In genomic region chr2:158602663-158603062, GRCm38 (mm10) we compare ENCODE assay signal across 16 mouse cellular contexts. TPM values are rescaled to one million over a fixed set of nuclear protein-coding genes. Genes with fewer than 3 reads are reported as not detected.
DNase-seq lines count a peak whose midpoint lies in the region; ATAC-seq and TF ChIP-seq lines count a peak whose summit lies in the region.
"Had no signal": no experiment of that assay in that cellular context is flagged by ENCODE, and none has a peak within 500 bp of the region (broad histone marks: within the 10 kb centered on the region; RNA-seq: fewer than 3 reads in every experiment).

No protein-coding gene starts in this region.

- H3K9me3 ChIP-seq in liver, embryonic 11.5 days (ENCODE audit: control insufficient read depth, low read length): no peaks in the 10 kb centered on the region
- H3K9me3 ChIP-seq in forebrain, embryonic 15.5 days: no peaks in the 10 kb centered on the region
- H3K9me3 ChIP-seq in hindbrain, embryonic 15.5 days: no peaks in the 10 kb centered on the region
- no peaks in the 10 kb centered on the region for H3K9me3 ChIP-seq in neural tube, embryonic 12.5 days
- H3K9me3 ChIP-seq in stomach, postnatal 0 days (ENCODE audit: control insufficient read depth, low read length): no peaks in the 10 kb centered on the region
- H3K9me3 ChIP-seq: limb, embryonic 12.5 days had no signal

- no peak for TF ChIP-seq CTCF in stomach, postnatal 0 days (IDR thresholded peaks at IDR 0.05; ENCODE audit: low read depth)

- ATAC-seq in liver, embryonic 11.5 days (replicated peaks; ENCODE audit: low FRiP score): 0 out of 2 replicates have a peak, but pooled peaks have one; percentile 18
- ATAC-seq in forebrain, embryonic 15.5 days (replicated peaks): peak; percentile 11; the same call in 1 of the 2 replicates
- peak; percentile 63; the same call in 1 of the 2 replicates for ATAC-seq in hindbrain, embryonic 15.5 days (ENCODE audit: low FRiP score, low read depth)
- ATAC-seq in neural tube, embryonic 12.5 days (ENCODE audit: low FRiP score, low read depth): peak; percentile 48
- no peak for ATAC-seq in stomach, postnatal 0 days (ENCODE audit: low FRiP score, low TSS enrichment)

- no peak overlapping the region for H3K9ac ChIP-seq in liver, embryonic 11.5 days (ENCODE audit: low read depth, low read length)
- H3K9ac ChIP-seq in forebrain, embryonic 15.5 days (replicated peaks): no peak overlapping the region
- no peak overlapping the region for H3K9ac ChIP-seq in hindbrain, embryonic 15.5 days
- H3K9ac ChIP-seq in neural tube, embryonic 12.5 days: no peak overlapping the region
- H3K9ac ChIP-seq in stomach, postnatal 0 days (ENCODE audit: low read length): no peak overlapping the region
- H3K9ac ChIP-seq: limb, embryonic 12.5 days had no signal

- H3K36me3 ChIP-seq in liver, embryonic 11.5 days (ENCODE audit: control insufficient read depth, insufficient read depth, low read length): no peaks in the 10 kb centered on the region
- no peaks in the 10 kb centered on the region for H3K36me3 ChIP-seq in forebrain, embryonic 15.5 days
- no peaks in the 10 kb centered on the region for H3K36me3 ChIP-seq in hindbrain, embryonic 15.5 days
- H3K36me3 ChIP-seq in neural tube, embryonic 12.5 days: no peaks in the 10 kb centered on the region
- H3K36me3 ChIP-seq in stomach, postnatal 0 days (ENCODE audit: control insufficient read depth, insufficient read depth, low read length): no peaks in the 10 kb centered on the region
- H3K36me3 ChIP-seq: limb, embryonic 12.5 days had no signal

- peaks cover 43% of the 10 kb centered on the region for H3K27me3 ChIP-seq in liver, embryonic 11.5 days (replicated peaks; ENCODE audit: control insufficient read depth, insufficient read depth, low read length)
- H3K27me3 ChIP-seq in forebrain, embryonic 15.5 days: peaks cover 20% of the 10 kb centered on the region
- H3K27me3 ChIP-seq in hindbrain, embryonic 15.5 days: 0 out of 2 replicates have a peak, but pooled peaks cover 6% of the 10 kb centered on the region
- H3K27me3 ChIP-seq in neural tube, embryonic 12.5 days (replicated peaks): peaks cover 44% of the 10 kb centered on the region
- H3K27me3 ChIP-seq in stomach, postnatal 0 days (ENCODE audit: control insufficient read depth, insufficient read depth, low read length): no peaks in the 10 kb centered on the region

- peaks cover 12% of the 10 kb centered on the region for H3K4me1 ChIP-seq in liver, embryonic 11.5 days (replicated peaks; ENCODE audit: control insufficient read depth, insufficient read depth, low read length)
- H3K4me1 ChIP-seq in forebrain, embryonic 15.5 days: peaks cover 61% of the 10 kb centered on the region
- peaks cover 23% of the 10 kb centered on the region for H3K4me1 ChIP-seq in hindbrain, embryonic 15.5 days (replicated peaks)
- H3K4me1 ChIP-seq in neural tube, embryonic 12.5 days: peaks cover 12% of the 10 kb centered on the region
- no peaks in the 10 kb centered on the region for H3K4me1 ChIP-seq in stomach, postnatal 0 days (replicated peaks; ENCODE audit: control insufficient read depth, insufficient read depth)

- no peak overlapping the region for H3K4me2 ChIP-seq in liver, embryonic 11.5 days
- peak overlapping the region; percentile 36 for H3K4me2 ChIP-seq in forebrain, embryonic 15.5 days (replicated peaks)
- peak overlapping the region; percentile 32 for H3K4me2 ChIP-seq in hindbrain, embryonic 15.5 days
- H3K4me2 ChIP-seq in neural tube, embryonic 12.5 days (replicated peaks): peak overlapping the region; percentile 27
- H3K4me2 ChIP-seq in stomach, postnatal 0 days (replicated peaks; ENCODE audit: low read depth): no peak overlapping the region
- H3K4me2 ChIP-seq: limb, embryonic 12.5 days had no signal

- no peak overlapping the region for H3K4me3 ChIP-seq in liver, embryonic 11.5 days (ENCODE audit: low read depth, low read length)
- H3K4me3 ChIP-seq in forebrain, embryonic 15.5 days: peak overlapping the region; percentile 7; the same call in 1 of the 2 replicates
- no peak overlapping the region for H3K4me3 ChIP-seq in hindbrain, embryonic 15.5 days
- H3K4me3 ChIP-seq in neural tube, embryonic 12.5 days: no peak overlapping the region
- H3K4me3 ChIP-seq in stomach, postnatal 0 days (ENCODE audit: low read depth, low read length): no peak overlapping the region
- H3K4me3 ChIP-seq: limb, embryonic 12.5 days had no signal

- H3K27ac ChIP-seq in liver, embryonic 11.5 days (ENCODE audit: low read depth, low read length): no peak overlapping the region
- H3K27ac ChIP-seq in forebrain, embryonic 15.5 days (replicated peaks): peak overlapping the region; percentile 69
- H3K27ac ChIP-seq in hindbrain, embryonic 15.5 days (replicated peaks): peak overlapping the region; percentile 50
- no peak overlapping the region for H3K27ac ChIP-seq in neural tube, embryonic 12.5 days
- no peak overlapping the region for H3K27ac ChIP-seq in stomach, postnatal 0 days (replicated peaks)
- H3K27ac ChIP-seq: limb, embryonic 12.5 days had no signal

- WGBS in liver, embryonic 11.5 days: 49% methylated on average over 15 of the region's 15 CpGs
- WGBS in forebrain, embryonic 15.5 days: 23% methylated on average over 15 of the region's 15 CpGs
- WGBS in hindbrain, embryonic 15.5 days: 17% methylated on average over 15 of the region's 15 CpGs
- 5% methylated on average over 15 of the region's 15 CpGs for WGBS in neural tube, embryonic 12.5 days
- 27% methylated on average over 15 of the region's 15 CpGs for WGBS in stomach, postnatal 0 days

- no peak for TF ChIP-seq EP300 in stomach, postnatal 0 days (optimal IDR thresholded peaks at IDR 0.05)

- no peak for DNase-seq in liver, embryonic 11.5 days (ENCODE audit: low spot score)
- no peak for DNase-seq in liver
- no peak for DNase-seq in right cerebral cortex, postnatal 25 days
- no peak for DNase-seq in stomach, postnatal 0 days (ENCODE audit: low spot score)
- DNase-seq: cerebellum, postnatal 14 days; heart, postnatal 36 days; kidney, adult 2 months; layer of hippocampus, adult 9-11 months; right cerebral cortex, postnatal 4 days; thymus, postnatal 4 days had no signal

RNA-seq across cellular contexts. Expression of gene Slc32a1, which starts 7.9 kb away (rescaled TPM):
- polyA plus RNA-seq in liver, embryonic 11.5 days (2014; fragmentation: Nextera tagmentation; extraction: Ambion mirVana): 0.05 and 0.06 TPM in 2 replicates
- 7.1 and 7.4 TPM in 2 replicates for polyA plus RNA-seq in forebrain, embryonic 15.5 days (2015; fragmentation: Nextera tagmentation; extraction: Ambion mirVana)
- polyA plus RNA-seq in hindbrain, embryonic 15.5 days (2015; fragmentation: Nextera tagmentation; extraction: Ambion mirVana): 11.6 and 13.2 TPM in 2 replicates
- 3.5 and 4.4 TPM in 2 replicates for polyA plus RNA-seq in neural tube, embryonic 12.5 days (2016; fragmentation: Nextera tagmentation; extraction: Ambion mirVana)
- polyA plus RNA-seq in stomach, postnatal 0 days (2015; fragmentation: Nextera tagmentation; extraction: Ambion mirVana): not detected in 2 replicates
- polyA plus RNA-seq: kidney, adult 2 months; limb, embryonic 12.5 days; lung, embryonic 16.5 days; stomach, embryonic 14.5 days had no signal

RNA-seq across cellular contexts. Expression of gene Actr5, which starts 22.0 kb away (rescaled TPM):
- polyA plus RNA-seq in liver, embryonic 11.5 days (2014; fragmentation: Nextera tagmentation; extraction: Ambion mirVana): 14.2 and 15.8 TPM in 2 replicates
- polyA plus RNA-seq in forebrain, embryonic 15.5 days (2015; fragmentation: Nextera tagmentation; extraction: Ambion mirVana): 13.4 and 14.7 TPM in 2 replicates
- 12.0 and 13.1 TPM in 2 replicates for polyA plus RNA-seq in hindbrain, embryonic 15.5 days (2015; fragmentation: Nextera tagmentation; extraction: Ambion mirVana)
- 20.3 and 20.5 TPM in 2 replicates for polyA plus RNA-seq in neural tube, embryonic 12.5 days (2016; fragmentation: Nextera tagmentation; extraction: Ambion mirVana)
- polyA plus RNA-seq in stomach, postnatal 0 days (2015; fragmentation: Nextera tagmentation; extraction: Ambion mirVana): 5.1 and 5.2 TPM in 2 replicates

Comparison
In these comparisons a context has a peak if more than half of its experiments do, and no peak if none do; other contexts are left out.
1. H3K27ac ChIP-seq: peak in forebrain, embryonic 15.5 days (single experiment) and hindbrain, embryonic 15.5 days (single experiment); none in liver, embryonic 11.5 days (single experiment), neural tube, embryonic 12.5 days (single experiment) and stomach, postnatal 0 days (single experiment).
2. H3K4me2 ChIP-seq: peak in forebrain, embryonic 15.5 days (single experiment), hindbrain, embryonic 15.5 days (single experiment) and neural tube, embryonic 12.5 days (single experiment); none in liver, embryonic 11.5 days (single experiment) and stomach, postnatal 0 days (single experiment).